Mouse (Mus musculus) testis, postnatal 10 days (tissue): ENCODE measurements around the gene Hsdl1.
A peak's percentile ranks its signal among the peaks of the same experiment; 100 is the strongest.

Experiments
- DNase-seq: peaks from one replicate; pipeline ENCODE4 v3.0.0; 2021; ENCODE audit warnings: low spot score

Hsdl1 gene

DNA sequence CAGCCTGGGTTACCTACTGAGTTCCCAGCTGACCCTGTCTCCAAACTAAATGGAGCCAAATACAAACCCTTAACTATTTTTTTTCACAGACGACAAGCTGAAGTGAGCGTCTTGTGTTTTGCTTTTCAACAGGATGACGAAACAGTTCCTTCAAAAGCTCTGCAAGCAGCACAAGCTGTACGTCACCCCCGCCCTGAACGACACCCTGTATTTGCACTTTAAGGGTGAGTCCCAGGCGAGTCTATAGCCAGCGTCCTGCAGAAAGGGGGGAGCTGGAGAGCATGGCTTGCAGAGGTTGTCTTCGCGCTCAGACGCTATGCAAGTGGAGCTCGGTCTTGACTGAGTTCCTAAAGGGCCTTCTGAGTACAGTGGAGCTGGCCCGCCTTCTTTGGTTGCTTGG lies 4.1 kb upstream of the Hsdl1 start:
- no peak for DNase-seq

DNA sequence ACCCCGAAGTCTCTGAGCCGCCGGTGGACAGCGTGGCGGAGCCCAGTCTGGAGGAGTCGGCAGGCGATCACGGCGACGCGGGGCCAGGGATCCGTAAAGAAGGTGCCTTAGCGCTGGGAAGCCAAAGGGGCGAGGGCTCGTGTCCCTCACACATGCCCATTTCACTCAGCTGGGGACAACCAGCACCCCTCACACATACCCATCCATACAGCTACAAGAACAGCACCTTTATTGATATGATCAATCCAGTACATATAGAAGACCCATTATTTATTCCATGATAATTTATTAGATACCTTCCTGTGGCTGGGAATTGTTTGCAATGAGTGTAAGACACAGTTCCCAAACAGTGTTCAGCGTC lies 363 bp upstream of the Hsdl1 start:
- no peak for DNase-seq

DNA sequence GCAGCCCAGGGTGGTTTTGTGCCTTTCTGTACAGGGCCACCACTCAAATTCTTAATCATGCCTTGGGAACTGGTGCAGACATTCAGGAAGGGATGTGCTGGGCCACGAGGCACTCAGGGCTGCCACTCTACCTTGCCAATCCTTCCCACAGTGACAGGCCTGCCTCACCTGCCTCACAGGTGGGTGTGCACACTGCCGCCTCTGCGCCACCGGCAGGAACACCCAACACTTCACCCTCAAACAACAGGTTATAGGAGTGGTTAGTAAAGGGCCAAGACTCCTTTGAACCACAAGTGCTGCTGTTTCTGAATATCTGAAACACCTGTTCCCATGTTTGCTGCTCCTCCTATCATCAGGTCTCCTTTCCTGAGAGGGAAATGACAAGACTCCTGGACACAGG lies 2.6 kb downstream of the Hsdl1 start:
- no peak for DNase-seq

DNA sequence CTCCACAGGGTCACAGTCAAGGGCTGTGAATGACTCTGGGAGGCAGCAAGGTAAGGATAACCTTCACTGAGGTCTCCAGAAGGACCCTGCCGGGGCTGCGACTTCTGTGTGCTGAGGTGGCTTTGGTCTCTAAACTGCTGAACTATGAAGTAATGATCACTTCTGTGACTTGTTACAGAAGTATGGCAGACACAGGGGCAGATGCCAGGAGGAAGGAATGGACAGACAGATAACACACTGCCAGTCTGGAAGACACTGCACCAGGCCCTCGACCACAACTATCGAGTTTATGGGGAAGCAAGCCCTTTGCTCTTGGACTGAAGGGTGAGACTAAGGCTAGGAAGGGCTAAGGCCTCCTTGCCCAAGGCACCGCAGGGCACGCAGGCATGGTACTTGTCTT lies 3.8 kb downstream of the Hsdl1 start:
- no peak for DNase-seq

DNA sequence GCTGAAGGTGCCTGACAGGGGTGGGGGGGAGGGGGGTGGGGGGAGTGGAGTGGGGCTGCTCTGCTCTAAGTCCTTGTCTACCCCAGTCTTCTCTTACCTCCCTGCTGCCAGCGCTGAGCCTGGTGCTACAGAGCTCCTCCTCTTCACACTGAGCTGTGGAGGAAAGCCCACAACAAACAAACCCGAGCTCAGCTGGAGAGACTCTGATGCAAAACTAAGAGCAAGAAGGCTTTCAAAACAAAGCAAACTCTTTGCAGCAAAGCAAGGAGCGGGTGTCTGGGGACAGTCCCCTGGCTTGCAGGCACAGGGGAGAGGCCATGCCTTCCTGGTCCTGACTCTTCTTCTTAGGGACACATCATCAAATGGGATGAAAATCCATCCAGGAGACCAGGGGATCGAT lies 5.1 kb downstream of the Hsdl1 start:
- DNase-seq = no peak

DNA sequence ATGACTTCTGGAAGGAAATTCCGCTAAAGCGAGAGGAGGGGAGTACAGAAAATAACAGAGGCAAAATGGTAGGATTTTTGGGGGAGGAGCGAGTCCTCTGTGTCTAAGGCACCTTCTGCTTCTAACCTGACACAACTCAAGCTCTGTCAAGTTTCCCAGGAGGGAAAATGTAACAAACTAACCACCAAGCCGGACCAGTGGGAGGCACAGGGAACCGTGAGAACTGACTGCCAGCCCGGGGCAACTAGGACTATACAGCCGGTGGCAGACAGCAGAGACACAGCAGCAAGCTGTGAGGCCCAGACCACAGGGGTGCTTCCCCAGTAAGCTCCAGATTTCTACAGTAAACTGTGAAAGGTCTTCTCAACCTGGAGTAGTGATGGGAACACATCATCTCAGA lies 6.0 kb downstream of the Hsdl1 start:
- DNase-seq = peak; percentile 62

DNA sequence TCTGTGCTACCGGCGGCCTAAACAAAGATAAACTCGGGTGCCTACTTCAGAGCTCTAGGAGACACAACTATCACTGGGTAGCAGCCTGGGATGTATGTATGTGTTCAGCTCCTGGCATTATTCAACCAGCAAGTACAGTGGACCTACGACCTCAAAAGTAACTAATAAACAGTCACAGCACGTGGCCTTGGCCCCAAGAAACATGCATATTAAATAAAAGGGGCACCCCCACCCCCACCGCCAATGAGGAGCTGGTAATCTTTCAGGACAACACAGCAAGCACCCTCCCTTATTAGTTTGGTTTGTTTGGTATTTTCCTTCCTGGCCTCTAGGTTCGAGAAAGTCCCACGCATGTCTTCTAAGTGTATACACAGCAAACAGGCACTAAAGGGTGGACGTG lies 6.7 kb downstream of the Hsdl1 start:
- no peak for DNase-seq

DNA sequence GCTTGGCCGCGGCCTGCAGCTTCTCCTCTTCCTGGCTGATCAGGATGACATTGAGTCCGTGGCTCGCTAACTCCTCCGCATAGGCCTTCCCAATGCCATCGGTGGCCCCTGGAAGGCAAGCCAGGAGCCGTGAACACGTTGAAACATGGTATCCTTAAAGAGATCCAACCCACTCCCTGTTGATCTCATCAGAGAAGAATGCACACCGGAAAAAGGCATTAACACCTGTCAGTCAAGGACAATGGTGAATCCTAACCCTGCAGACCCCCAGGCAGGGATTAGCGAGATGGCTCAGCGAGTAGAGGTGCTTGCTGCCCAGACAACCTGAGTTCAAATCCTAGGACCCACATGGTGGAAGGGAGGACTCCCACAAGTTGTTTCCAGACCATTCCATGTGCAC lies 8.6 kb downstream of the Hsdl1 start:
- DNase-seq = no peak

DNA sequence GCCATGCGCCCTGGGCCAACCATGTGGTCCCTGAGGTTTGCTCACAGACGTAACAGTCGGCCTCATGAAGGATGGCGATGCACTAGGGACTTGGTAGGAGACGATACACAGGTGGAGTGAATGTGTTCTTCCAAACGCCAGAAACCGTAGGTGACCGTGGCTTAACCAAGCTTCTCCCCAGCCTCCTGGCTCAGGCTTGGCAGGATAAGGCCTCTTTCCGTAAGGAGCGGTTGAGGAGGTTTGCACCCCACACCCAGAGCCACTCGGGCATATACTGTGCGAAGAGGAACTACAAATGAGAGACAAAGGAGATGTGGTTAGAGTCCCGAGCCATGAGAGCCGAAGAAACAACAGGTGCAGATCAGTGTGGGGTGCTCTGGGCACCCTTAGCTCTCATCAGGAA lies 11.1 kb downstream of the Hsdl1 start:
- DNase-seq = no peak

DNA sequence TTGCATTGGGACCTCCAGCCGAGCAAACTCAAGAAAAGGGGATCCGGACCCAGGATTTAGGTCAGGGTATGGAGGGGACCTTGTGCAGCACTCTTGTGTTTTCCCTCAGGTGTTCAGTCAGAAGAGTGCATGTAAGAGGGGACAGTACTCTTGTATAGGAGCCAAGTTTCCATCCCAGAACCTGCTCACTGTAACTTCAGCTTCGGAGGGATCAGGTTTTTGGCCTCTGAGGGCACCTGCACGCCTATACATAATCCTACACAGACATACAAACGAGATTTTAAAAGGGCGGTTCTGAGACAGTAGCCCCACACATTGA lies 15.6 kb downstream of the Hsdl1 start:
- no peak for DNase-seq

DNA sequence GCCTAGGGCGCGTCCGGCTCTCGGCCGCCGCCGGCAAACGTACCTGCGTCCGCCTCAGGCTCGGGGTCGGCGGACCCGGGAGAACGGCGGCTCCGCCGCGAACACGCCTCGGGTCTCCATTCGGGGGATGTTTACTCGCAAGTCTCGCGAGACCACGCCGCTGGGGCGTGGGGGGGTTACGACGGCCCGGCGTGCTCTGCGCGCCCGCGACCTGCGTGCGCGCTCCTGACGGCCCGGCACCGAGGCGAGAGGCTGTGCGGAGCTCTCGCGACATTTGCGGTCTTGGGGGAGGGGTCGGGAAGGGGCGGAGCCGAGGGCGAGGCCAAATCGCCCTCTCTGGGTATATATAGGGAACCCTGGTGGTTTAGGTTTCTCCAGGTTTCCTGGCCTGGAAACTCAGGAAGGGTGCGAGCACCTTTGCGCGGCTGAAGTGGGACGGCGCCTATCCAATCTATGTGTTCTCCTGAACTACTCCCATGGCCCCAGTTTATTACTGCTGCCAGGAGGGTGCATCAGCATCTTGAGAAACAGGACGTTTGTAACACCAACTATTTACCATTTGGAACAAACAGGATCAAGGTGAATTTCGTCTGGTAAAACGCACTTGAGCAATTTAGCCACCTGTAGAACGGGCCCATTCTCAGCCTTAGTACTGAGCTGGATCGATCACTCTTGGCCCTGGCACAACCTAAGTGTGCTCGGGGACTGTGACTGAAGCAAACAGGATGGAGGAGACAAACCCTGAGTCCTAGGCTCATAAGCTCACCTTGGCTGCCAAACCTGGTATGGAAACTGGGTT lies 16.2 kb downstream of the Hsdl1 start, which contains the start of gene Mbtps1:
Gene Mbtps1, minus strand, starts transcription at position 133 of the 799 bp plus-strand sequence.
- DNase-seq = peak; percentile 99

DNA sequence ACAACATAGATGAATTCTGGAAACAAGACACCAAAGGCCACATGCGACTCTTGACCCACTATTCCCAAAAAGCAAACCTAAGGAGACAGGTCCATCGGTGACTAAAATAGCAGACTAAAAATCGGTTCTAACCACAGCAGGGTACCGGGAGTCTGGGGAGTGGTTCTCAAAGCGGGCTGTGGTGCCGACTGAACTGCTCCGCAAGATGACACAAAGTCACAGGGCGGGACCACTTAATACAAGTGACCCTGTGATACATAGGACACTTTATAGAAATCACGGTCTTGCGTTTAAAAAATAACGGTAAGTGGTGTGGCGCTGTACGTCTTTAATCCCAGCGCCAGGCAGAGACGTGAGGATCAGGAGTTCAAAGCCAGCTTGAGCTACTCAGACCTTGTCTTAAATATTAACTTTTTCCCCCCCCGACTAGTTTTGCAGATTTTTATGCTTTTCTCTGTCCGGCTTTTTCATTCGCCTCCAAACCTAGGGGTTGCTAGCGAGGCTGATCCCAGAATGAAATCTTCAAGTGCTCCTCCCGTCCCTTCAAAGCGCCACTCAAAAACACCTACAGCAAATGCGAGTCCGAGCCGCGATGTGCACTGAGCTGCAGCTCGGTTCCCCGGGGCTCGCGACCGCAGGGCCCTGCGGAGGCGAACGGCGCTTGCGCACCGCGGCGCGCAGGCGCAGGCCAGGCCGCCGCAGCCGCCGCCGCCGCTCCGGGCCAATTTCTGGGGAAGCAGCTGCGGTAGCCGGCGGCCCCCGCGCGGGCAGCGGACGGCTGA lies 17.0 kb downstream of the Hsdl1 start:
- DNase-seq = peak; percentile 85

DNA sequence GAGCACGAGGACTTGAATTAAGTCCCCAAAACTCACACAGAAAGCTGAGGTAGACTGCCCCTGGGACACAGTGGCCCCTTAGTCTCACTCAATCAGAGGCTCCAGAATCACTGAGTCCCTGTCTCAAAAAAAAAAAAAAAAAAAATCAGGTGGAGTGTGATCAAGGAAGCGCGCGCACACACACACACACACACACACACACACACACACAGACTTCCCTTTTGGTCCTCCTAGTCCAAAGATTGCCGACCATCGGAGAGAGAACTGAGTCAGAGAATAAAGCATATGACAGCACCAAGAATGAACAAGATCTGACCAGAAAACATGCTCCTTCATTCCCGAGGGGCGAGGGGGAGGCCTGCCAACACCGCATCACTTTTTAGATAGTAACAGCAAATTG lies 17.9 kb downstream of the Hsdl1 start:
- DNase-seq = no peak

DNA sequence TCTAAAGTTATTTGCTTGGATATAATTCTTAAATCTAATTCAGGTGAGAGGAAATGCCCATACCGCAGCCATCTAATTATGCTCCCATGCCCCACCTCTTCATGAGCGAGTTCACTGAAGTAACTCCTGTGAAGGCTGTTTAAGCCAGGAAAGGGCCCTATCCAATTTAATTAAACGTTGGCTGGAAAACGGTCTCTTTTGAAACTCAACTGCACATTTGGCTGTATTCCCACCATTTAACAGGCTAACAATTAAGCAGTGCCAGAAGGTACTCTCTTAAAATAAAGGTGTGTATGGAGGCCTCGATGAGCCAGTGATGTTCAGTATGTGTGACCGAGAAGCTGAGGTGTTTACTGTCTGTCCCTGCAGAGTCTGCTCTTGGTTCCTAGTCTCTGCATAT lies 19.1 kb downstream of the Hsdl1 start:
- no peak for DNase-seq

DNA sequence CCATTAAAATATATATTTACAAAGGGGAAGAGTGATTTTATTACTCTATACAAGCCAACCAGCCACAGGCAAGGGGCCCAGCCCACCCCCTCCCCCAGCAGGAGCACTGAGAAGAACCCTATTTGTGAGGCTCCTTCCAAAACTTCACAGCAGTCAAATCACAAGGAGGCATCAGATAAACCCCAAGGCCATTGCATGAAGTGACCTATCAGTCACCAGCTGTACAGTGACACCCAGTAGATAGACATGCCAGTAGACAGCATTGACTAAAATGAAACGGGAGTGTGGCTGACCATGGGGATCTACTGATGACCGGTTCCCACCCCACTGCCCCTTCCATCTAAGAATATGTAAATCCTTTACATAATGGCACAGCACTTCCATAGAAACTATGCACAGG lies 22.0 kb downstream of the Hsdl1 start:
- no peak for DNase-seq

DNA sequence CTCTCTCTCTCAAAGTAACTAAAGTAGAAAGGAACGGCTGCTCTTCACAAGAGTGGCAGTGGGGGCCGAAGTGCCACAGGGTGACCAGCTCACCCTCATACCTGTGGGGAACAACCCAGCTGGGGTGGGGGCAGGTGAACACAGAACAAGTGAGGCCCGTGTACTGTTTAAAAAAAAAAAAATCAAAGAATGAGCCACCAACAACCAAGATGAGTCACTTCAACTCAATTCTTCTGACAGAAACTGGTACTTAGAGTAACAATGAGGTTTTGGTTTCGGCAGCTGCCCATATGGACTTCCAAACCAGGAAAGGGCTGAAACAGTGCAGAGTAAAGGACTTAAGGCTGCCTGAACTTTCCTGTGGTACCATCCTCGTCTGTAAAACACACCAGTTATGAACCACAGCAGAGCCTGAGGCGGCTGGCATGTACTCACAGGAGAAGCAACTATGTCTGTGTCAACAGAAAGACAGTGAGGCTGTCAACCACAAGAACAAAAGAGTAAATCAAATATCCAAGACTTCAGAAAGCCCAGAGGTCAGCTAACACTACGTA lies 26.3 kb downstream of the Hsdl1 start:
- no peak for DNase-seq

DNA sequence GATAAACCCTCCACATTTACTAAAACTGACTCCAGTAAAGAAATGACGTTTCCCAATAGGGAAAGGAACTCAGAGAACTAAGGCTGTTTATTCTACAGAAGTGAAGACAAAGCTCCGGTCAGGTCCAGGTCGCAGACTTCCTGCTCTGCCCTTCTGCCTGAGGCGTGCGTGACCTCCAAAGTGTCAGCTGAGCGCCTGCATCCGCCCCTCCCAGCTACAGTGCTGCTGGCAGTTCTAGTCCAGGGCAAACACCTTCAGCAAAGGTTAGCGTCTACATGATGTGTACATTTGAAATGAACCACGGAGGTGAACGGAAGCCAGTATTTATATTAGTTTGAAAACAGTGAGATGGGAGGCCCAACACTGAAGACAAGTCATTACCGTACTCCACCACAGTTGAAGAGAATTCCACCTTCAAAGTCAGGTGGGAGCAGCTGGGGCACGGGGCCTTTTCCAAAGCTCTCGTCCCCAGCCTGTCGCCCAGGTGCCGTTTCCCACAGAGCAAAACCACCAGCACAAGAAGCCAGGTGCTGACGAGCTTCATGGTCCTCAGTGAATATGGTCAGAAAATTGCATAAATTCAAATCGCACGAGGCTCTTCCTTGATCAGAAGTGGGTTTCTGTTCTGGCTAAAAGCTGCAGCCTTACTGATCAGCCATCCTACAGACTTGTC lies 27.8 kb downstream of the Hsdl1 start:
- DNase-seq = no peak

DNA sequence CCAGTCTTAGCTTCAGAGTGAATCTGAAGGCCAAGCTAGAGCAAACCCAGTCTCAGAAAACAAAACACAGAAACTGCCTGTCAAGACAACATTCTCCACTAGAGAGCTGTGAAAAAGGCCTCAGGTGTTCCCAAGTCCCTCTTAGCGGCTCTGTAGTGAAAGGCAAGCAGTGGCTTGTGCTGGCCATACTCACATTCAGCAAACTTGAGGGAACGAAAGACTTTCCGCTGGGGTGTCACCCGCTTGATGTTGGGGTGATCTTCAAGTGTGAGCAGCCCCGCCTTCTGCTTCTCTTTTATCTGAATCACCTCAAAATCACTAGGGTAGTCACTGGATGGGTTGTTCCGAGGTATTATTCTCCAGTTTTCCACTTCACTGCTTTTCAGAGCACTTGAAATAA lies 29.2 kb downstream of the Hsdl1 start:
- DNase-seq = no peak

DNA sequence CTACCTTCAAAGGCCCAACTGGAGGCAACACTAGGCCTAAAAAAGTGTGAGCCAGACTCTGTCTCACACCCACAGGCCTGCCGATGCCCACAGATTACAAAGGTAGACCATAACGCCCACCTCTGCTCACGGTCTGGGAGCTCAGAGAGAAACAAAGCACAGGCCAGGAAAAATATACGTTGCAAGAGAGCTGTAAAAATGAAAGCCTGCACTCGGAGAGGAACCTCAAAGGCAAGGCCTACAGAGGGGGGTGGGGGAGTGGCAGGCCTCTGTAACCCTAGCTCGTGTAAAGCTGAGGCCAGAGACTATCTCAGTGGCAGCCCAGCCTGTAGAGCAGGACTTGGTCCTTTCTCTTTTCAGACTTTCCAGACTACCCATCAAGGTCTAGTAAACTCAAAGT lies 29.8 kb downstream of the Hsdl1 start:
- no peak for DNase-seq

DNA sequence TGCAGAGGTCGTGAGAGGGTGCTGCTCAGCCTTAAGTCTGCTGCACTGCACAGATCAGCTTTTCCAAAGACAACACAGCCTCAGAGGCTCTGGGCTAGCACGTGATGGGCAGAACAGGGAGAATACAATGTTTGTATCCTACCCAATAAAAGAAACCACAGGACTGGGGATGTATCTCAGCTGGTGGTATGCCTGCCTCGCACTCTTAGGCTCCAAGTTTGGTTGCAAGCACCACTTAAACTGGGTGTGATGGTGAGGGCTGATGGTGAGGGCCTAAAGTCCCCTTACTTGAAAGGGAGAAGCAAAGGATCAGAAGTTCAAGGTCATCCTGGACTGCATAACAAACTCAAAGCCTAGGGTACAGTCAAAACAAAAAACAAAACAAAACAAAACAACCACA lies 30.4 kb downstream of the Hsdl1 start:
- DNase-seq = no peak

DNA sequence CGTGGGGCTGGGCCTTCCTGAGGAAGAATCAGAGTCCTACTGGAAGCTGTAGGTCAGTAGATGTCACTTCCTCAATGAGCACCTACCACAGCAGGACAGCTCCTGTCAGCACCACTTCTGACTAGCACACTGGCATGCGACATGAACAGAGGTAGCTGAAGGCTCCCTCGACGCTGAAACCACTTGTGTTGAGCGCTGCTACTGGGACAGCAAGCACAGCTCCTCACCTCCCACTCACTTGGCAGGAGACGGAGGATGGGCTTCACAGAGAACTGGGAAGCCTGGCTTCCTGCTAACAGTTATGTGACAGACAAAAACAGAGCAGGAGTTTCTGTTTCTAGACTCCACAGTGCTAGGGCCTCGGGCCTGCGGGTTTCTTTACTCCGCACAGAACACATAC lies 43.0 kb downstream of the Hsdl1 start:
- DNase-seq = no peak

DNA sequence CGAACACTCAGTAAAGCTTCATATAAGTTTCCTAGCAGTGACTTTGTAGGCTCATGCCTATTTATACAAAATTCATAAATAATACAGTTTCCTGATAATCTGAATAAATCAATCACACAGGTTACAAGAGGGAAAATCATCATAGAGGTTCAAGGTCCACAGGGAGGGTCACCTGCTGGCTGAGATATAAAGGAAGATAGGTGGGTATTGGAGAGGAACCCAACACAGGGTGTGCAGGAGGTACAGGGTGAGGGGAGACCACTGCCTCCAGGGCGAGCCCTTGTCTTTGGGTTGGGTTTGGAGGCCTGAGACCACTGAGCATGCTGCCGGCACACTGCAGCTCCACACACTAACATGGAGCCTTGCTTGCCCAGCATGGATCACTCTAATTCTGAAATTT lies 43.6 kb downstream of the Hsdl1 start:
- no peak for DNase-seq

DNA sequence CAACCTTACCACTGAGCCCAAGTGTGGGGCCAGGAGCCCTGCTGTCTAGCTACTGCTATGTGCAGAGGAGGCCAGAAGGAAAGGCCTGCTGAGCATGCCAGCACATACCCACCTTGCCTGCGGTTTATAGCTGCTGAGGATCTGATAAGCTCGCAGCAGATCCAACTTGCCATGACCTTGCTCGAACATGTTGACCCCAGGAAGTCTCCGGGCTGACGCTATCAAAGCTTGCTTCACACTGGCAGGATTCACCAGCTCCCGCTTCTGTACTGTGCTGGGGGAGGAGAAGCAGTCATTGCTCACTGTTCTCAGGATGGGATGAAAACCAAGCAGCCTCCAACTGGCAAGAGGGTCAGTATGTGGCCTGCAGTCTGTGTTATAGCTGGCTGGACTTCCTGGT lies 44.0 kb downstream of the Hsdl1 start:
- DNase-seq = no peak
